Mouse (Mus musculus) liver, postnatal 0 days (tissue): Measurements from ENCODE around the gene Nobox.

Source experiments
- CTCF ChIP-seq: sonication (generic); IDR thresholded peaks from 2 replicates; pipeline ENCODE4 v1.5.1; 2016; ENCODE audit warnings: antibody characterized with exemption, low read depth
- EP300 ChIP-seq: IDR thresholded peaks from 2 replicates; pipeline ENCODE4 v1.6.1; 2016; ENCODE audit warnings: antibody characterized with exemption, low read depth, mild to moderate bottlenecking

- TF ChIP-seq CTCF (no peak), EP300 (no peak)
These were observed 33.0 kb upstream of the Nobox start for GRCm38 (mm10) chr6:43342386-43342785.
